Mouse (Mus musculus) forebrain, embryonic 11.5 days (tissue): ENCODE data around the gene Krt10. TPM values are rescaled to one million over a fixed set of nuclear protein-coding genes. Genes with fewer than 3 reads are reported as not detected.
A peak's percentile ranks its signal among the peaks of the same experiment; 100 is the strongest.

Source experiments
- ATAC-seq: fragments of 200-750 bp; cut with Nextera tagmentation; replicated peaks from 2 replicates; pipeline ENCODE4 v1.8.0; 2017; ENCODE audit warnings: moderate TSS enrichment; ENCODE audit not compliant: low FRiP score
- DNase-seq: peaks from one replicate; pipeline ENCODE4 v3.0.0-alpha.2; 2017; ENCODE audit warnings: low spot score
- H3K27ac ChIP-seq: fragments of 300-500 bp; sonication (generic); 2 replicates; pipeline ENCODE4 v1.5.1; 2014; ENCODE audit warnings: low read depth, low read length
- H3K27me3 ChIP-seq: fragments of 300-500 bp; sonication (generic); 2 replicates; pipeline ENCODE4 v1.6.1; 2014; ENCODE audit warnings: mild to moderate bottlenecking, low read length, mixed read lengths; ENCODE audit not compliant: control insufficient read depth, insufficient read depth
- H3K36me3 ChIP-seq: fragments of 300-500 bp; sonication (generic); 2 replicates; pipeline ENCODE4 v1.6.1; 2014; ENCODE audit warnings: mild to moderate bottlenecking, low read length, moderate library complexity, mixed read lengths; ENCODE audit not compliant: control insufficient read depth, insufficient read depth
- H3K4me1 ChIP-seq: fragments of 300-500 bp; sonication (generic); replicated peaks from 2 replicates; pipeline ENCODE4 v1.6.1; 2014; ENCODE audit warnings: low read length, mixed read lengths; ENCODE audit not compliant: control insufficient read depth, insufficient read depth
- H3K4me2 ChIP-seq: fragments of 300-500 bp; sonication (generic); 2 replicates; pipeline ENCODE4 v1.6.1; 2014; ENCODE audit warnings: low read depth, mild to moderate bottlenecking, low read length, moderate library complexity, mixed read lengths; ENCODE audit not compliant: severe bottlenecking
- H3K4me3 ChIP-seq: fragments of 300-500 bp; sonication (generic); 2 replicates; pipeline ENCODE4 v1.5.1; 2014; ENCODE audit warnings: low read depth, low read length
- H3K9ac ChIP-seq: fragments of 300-500 bp; sonication (generic); 2 replicates; pipeline ENCODE4 v1.6.1; 2014; ENCODE audit warnings: low read length
- H3K9me3 ChIP-seq: fragments of 300-500 bp; sonication (generic); 2 replicates; pipeline ENCODE4 v1.6.1; 2016; ENCODE audit warnings: low read length, mixed read lengths; ENCODE audit not compliant: control insufficient read depth
- WGBS: fragments of 180-500 bp; shearing (Covaris S2); extraction: QIAGEN DNeasy Blood & Tissue Kit; methylation state at CpG from one replicate; pipeline ENCODE4 v1.1.7; 2014; 5-methylcytosine and 5-hydroxymethylcytosine counted together
- polyA plus RNA-seq: library from polyadenylated mRNA; unstranded; fragments of >200 nt; fragmentation: Nextera tagmentation; extraction: Ambion mirVana; gene quantifications from 2 replicates; pipeline ENCODE4 v1.2.1, GENCODE M21; 2014

Gene Krt10
- polyA plus RNA-seq, 1 experiment from 2014 or later: 26.8 TPM

GRCm38 (mm10) chr11:99390866-99391265 is 1.7 kb upstream of the Krt10 start:
- no peaks in the 10 kb centered on the region for H3K9me3 ChIP-seq
- H3K4me2 ChIP-seq: no peak overlapping the region
- no peaks in the 10 kb centered on the region for H3K27me3 ChIP-seq
- H3K4me3 ChIP-seq: no peak overlapping the region
- WGBS: 81% methylated on average over 7 of the region's 7 CpGs
- H3K27ac ChIP-seq: no peak overlapping the region
- no peak overlapping the region for H3K9ac ChIP-seq
- no peaks in the 10 kb centered on the region; the same call in 1 of the 2 replicates for H3K4me1 ChIP-seq
- DNase-seq (no peak), ATAC-seq (no peak)
- no peaks in the 10 kb centered on the region; the same call in 1 of the 2 replicates for H3K36me3 ChIP-seq

GRCm38 (mm10) chr11:99388661-99389060 is 503 bp downstream of the Krt10 start:
- no peak for ATAC-seq
- no peak overlapping the region for H3K4me2 ChIP-seq
- DNase-seq: no peak
- no peaks in the 10 kb centered on the region for H3K9me3 ChIP-seq
- no peak overlapping the region for H3K4me3 ChIP-seq
- WGBS: 91% methylated on average over 18 of the region's 18 CpGs
- no peak overlapping the region for H3K27ac ChIP-seq
- H3K36me3 ChIP-seq: no peaks in the 10 kb centered on the region; the same call in 1 of the 2 replicates
- H3K4me1 ChIP-seq: no peaks in the 10 kb centered on the region; the same call in 1 of the 2 replicates
- no peaks in the 10 kb centered on the region for H3K27me3 ChIP-seq
- H3K9ac ChIP-seq: no peak overlapping the region

- peak; percentile 95 for DNase-seq
- Histone ChIP-seq H3K36me3 (no peaks in the 10 kb centered on the region; the same call in 1 of the 2 replicates), H3K27me3 (no peaks in the 10 kb centered on the region), H3K4me3 (peak overlapping the region; percentile 57), H3K9me3 (no peaks in the 10 kb centered on the region), H3K9ac (peak overlapping the region; percentile 71), H3K4me2 (peak overlapping the region; percentile 77), H3K27ac (peak overlapping the region; percentile 96), H3K4me1 (no peaks in the 10 kb centered on the region; the same call in 1 of the 2 replicates)
- peak; percentile 90 for ATAC-seq
- 2% methylated on average over 71 of the region's 71 CpGs for WGBS
Measured at GRCm38 (mm10) chr11:99385813-99386721, 3.1 kb downstream of the Krt10 start.

- Histone ChIP-seq H3K4me1 (no peaks in the 10 kb centered on the region), H3K4me3 (no peak overlapping the region), H3K27me3 (no peaks in the 10 kb centered on the region), H3K27ac (no peak overlapping the region), H3K9ac (no peak overlapping the region), H3K9me3 (no peaks in the 10 kb centered on the region), H3K36me3 (no peaks in the 10 kb centered on the region), H3K4me2 (no peak overlapping the region)
- ATAC-seq (no peak), DNase-seq (peak; percentile 84)
- WGBS: 13% methylated on average over 5 of the region's 5 CpGs
Measured at GRCm38 (mm10) chr11:99379568-99379967, 9.6 kb downstream of the Krt10 start.

- no peaks in the 10 kb centered on the region for H3K27me3 ChIP-seq
- WGBS: 87% methylated on average over 13 of the region's 13 CpGs
- H3K36me3 ChIP-seq: no peaks in the 10 kb centered on the region
- no peak within 1 kb of the TSS for H3K27ac ChIP-seq
- ATAC-seq: no peak
- DNase-seq: no peak
- no peaks in the 10 kb centered on the region for H3K4me1 ChIP-seq
- H3K4me2 ChIP-seq: no peak within 1 kb of the TSS
- H3K9me3 ChIP-seq: no peaks in the 10 kb centered on the region
- no peak within 1 kb of the TSS for H3K4me3 ChIP-seq
- no peak within 1 kb of the TSS for H3K9ac ChIP-seq
Measured at GRCm38 (mm10) chr11:99374803-99375202, 14.4 kb downstream of the Krt10 start, which contains the start of gene Krt28. Krt28 (minus strand) TSS chr11:99374903.

- no peak overlapping the region for H3K9ac ChIP-seq
- no peak overlapping the region for H3K4me3 ChIP-seq
- H3K27ac ChIP-seq: no peak overlapping the region
- no peaks in the 10 kb centered on the region for H3K4me1 ChIP-seq
- H3K36me3 ChIP-seq: no peaks in the 10 kb centered on the region
- no peaks in the 10 kb centered on the region for H3K9me3 ChIP-seq
- 90% methylated on average over 8 of the region's 8 CpGs for WGBS
- no peaks in the 10 kb centered on the region for H3K27me3 ChIP-seq
- no peak overlapping the region for H3K4me2 ChIP-seq
- ATAC-seq: no peak
- no peak for DNase-seq
Measured at GRCm38 (mm10) chr11:99369853-99370451, 19.2 kb downstream of the Krt10 start.

- peak; percentile 54 for DNase-seq
Measured at GRCm38 (mm10) chr11:99369229-99369628, 19.9 kb downstream of the Krt10 start.

GRCm38 (mm10) chr11:99366791-99367190 is 22.4 kb downstream of the Krt10 start:
- Histone ChIP-seq H3K4me2 (no peak overlapping the region), H3K4me3 (no peak overlapping the region), H3K36me3 (no peaks in the 10 kb centered on the region), H3K9ac (no peak overlapping the region), H3K27ac (no peak overlapping the region), H3K4me1 (no peaks in the 10 kb centered on the region), H3K27me3 (no peaks in the 10 kb centered on the region), H3K9me3 (no peaks in the 10 kb centered on the region)
- DNase-seq (peak; percentile 53), ATAC-seq (no peak)
- 54% methylated on average over 10 of the region's 10 CpGs for WGBS

More at GRCm38 (mm10) chr11:99369229-99369628, 19.9 kb downstream of the Krt10 start:
- 30% methylated on average over 3 of the region's 3 CpGs for WGBS
- Histone ChIP-seq H3K9me3 (no peaks in the 10 kb centered on the region), H3K9ac (no peak overlapping the region), H3K4me3 (no peak overlapping the region), H3K27me3 (no peaks in the 10 kb centered on the region), H3K36me3 (no peaks in the 10 kb centered on the region), H3K27ac (no peak overlapping the region), H3K4me1 (no peaks in the 10 kb centered on the region), H3K4me2 (no peak overlapping the region)
- ATAC-seq: no peak
